ENCODE assay signal across 19 mouse cellular contexts in the genomic region with DNA sequence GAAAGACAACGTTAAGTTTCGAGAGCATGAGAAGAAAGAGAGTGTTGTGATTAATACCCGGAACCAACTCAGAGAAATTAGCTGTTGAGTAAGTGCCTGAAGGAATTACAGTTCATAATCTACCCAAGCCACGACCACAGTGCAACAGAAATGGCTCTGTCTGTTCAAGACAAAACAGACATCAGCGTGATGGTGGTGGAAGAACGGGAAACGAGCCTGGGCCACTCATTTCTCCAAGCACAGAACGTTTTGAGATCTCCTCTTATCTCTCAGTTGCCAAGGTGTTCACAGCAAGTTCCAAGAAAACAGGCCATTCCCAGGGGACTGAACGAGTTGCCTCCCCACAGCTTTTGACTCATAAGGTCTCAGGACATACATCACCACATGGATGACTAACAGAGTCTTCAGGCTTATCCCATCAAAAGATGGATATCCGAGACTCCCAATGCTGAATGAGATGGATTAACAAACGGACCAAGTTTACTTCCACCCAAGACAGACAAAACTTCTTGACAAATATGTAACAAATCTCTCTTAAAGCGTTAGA. TPM values are rescaled to one million over a fixed set of nuclear protein-coding genes. Genes with fewer than 3 reads are reported as not detected.
"Had no signal": no experiment of that assay in that cellular context is flagged by ENCODE, and none has a peak within 500 bp of the region (broad histone marks: within the 10 kb centered on the region; RNA-seq: fewer than 3 reads in every experiment).

No protein-coding gene starts in this region.

- H3K27ac ChIP-seq: macrophage; neural tube, embryonic 12.5 days; neural tube, embryonic 15.5 days; stomach, embryonic 15.5 days had no signal

- H3K9ac ChIP-seq: liver, postnatal 0 days; lung, embryonic 14.5 days; neural tube, embryonic 12.5 days; neural tube, embryonic 15.5 days; stomach, embryonic 15.5 days had no signal

- H3K4me1 ChIP-seq: neural tube, embryonic 12.5 days; neural tube, embryonic 15.5 days; stomach, embryonic 15.5 days had no signal

- H3K9me3 ChIP-seq: neural tube, embryonic 12.5 days; neural tube, embryonic 15.5 days; stomach, embryonic 15.5 days had no signal

- ATAC-seq: intestine, embryonic 16.5 days; liver, postnatal 0 days; lung, postnatal 0 days had no signal

- H3K4me3 ChIP-seq: neural tube, embryonic 12.5 days; neural tube, embryonic 15.5 days; stomach, embryonic 15.5 days had no signal

- H3K27me3 ChIP-seq: neural tube, embryonic 12.5 days; neural tube, embryonic 15.5 days; stomach, embryonic 15.5 days had no signal

- DNase-seq: kidney, adult 18-20 months; kidney, adult 9 months; kidney, postnatal 36 days; liver, postnatal 0 days; lung, embryonic 14.5 days; midbrain, embryonic 14.5 days; right cerebral cortex, adult 18-20 months; right cerebral cortex, postnatal 14 days; right cerebral cortex, postnatal 4 days; spleen, adult 18-20 months; thymus, postnatal 36 days had no signal

- H3K4me2 ChIP-seq: liver, embryonic 11.5 days; lung, embryonic 14.5 days; neural tube, embryonic 12.5 days; neural tube, embryonic 15.5 days; stomach, embryonic 15.5 days had no signal

- H3K36me3 ChIP-seq: neural tube, embryonic 12.5 days; neural tube, embryonic 15.5 days; stomach, embryonic 15.5 days had no signal

RNA-seq across cellular contexts. Expression of a gene that starts 42.0 kb away (rescaled TPM):
- total RNA-seq: megakaryocyte, adult 5-6 weeks had no signal
- polyA plus RNA-seq: macrophage had no signal
